Mouse (Mus musculus): Measurements from ENCODE around the gene Slc35b2. TPM values are rescaled to one million over a fixed set of nuclear protein-coding genes. Genes with fewer than 3 reads are reported as not detected.

Slc35b2 gene
- total RNA-seq, 1 experiment from 2014 or later, result 76.7 TPM

DNA sequence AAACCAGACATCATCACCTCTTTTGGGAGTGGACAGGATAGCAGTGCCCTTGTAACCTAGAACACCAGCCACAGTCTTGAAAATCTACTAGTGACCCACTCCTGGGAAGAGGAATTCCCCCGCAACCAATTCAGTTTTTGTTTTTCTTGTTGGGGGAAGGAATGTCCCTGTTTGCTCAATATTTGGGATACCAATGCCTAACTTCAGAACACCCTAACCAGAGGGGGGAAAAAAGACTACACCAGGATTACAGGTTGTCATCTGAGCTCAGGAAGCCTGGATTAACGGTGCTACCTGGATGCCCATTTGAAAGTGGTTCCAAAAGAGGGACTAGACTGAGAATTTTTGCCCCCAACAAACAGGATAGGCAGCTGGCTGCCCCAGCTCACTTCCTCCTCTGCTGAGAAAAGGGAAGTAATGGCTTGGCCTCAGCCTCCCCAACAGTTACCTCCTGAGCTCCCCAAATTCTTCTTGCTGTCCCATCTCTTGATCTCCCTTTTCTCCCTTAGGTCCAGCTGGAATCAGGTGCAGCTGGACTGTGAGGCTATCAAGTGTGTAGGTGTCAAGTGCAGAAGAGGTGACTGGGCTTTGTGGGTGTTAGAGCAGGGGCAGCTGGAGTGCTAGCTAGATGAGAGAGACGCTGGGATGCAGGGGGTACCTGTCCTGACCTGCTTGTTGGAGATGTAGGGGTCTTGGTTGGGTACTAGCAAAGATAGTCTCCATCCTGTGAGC lies 7.0 kb upstream of the Slc35b2 start:
- ATAC-seq (replicated peaks in 1 of 2; ENCODE audit: insufficient read depth in 1 of 2, low FRiP score in 2 of 2, low TSS enrichment in 1 of 2, low read depth in 1 of 2, poor library complexity in 2 of 2, severe bottlenecking in 2 of 2), result 0 out of 4 replicates have a peak, but pooled peaks have one; percentile 23 to 37

DNA sequence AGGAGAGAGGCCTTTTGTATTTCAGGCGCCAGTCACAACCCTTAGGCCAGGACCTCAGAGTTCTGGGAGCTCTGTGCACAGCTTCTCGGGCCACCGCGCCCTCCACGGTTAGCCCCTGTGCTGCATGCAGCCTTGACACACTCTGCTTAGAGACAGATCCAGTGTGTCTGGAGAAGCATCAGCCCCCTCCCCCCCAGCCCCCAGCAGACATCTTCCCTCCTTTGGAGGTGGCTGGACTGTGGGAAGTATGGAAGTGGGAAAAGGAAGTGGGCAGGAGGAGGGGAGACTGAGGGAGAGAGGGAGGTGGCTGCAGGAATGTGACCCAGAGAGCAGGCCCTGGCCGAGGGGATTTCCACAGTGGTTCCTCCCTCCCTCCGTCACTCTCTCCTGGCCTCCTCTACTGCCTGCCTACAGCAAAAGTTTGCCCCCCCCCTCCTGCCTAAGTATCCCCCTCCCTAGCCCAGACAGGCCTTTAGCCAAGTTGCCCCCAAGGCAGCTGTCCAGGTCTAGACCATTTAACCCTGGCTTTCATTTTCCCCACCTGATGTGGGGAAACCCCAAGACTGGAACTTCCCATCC lies 6.3 kb upstream of the Slc35b2 start:
- ATAC-seq (replicated peaks in 1 of 2; ENCODE audit: insufficient read depth in 1 of 2, low FRiP score in 2 of 2, low TSS enrichment in 1 of 2, low read depth in 1 of 2, poor library complexity in 2 of 2, severe bottlenecking in 2 of 2), result no peak

DNA sequence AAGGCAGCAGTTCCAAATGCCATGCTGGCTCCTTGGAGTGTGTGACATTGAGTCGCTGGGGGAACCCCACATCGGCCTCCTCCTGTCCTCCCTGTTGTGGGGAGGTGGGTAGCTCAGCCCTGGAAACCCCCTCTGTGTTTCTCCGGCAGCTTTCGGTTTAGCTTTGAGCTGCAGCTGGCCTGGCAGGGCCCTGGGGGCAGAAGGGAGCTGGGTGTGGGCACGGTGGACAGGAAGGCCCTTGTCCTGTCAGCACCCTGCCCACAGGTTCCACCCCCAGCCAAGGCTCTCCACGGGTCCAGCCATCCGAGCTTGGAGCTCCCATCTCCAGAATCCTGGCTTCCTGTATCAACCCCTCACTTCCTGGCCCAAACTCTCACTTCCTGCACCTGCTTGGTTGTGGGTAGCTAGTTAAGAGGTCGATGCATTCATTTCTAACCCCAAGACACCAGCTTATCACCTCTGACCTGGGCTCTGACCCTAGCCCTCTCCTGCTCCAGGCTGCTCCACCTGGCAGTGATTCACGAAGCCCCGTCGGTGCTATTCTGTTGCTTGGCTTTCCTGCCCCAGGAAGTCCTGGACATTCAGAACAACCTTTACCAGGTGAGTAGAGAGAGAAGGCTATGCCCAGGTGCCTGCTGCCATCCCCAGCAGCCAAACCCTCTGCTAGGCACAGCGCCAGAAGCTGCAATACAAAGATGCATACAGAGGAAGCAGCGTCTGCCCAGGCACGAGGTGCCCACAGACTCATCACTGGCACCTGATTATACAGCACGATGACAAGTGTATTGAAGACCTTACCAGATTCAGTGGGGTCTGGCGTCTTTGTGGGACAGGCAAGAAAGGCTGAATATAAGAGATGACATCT lies 5.4 kb upstream of the Slc35b2 start:
- peak; percentile 3 to 29; a peak in 2 of 4 replicates for ATAC-seq (replicated peaks in 1 of 2; ENCODE audit: insufficient read depth in 1 of 2, low FRiP score in 2 of 2, low TSS enrichment in 1 of 2, low read depth in 1 of 2, poor library complexity in 2 of 2, severe bottlenecking in 2 of 2)

DNA sequence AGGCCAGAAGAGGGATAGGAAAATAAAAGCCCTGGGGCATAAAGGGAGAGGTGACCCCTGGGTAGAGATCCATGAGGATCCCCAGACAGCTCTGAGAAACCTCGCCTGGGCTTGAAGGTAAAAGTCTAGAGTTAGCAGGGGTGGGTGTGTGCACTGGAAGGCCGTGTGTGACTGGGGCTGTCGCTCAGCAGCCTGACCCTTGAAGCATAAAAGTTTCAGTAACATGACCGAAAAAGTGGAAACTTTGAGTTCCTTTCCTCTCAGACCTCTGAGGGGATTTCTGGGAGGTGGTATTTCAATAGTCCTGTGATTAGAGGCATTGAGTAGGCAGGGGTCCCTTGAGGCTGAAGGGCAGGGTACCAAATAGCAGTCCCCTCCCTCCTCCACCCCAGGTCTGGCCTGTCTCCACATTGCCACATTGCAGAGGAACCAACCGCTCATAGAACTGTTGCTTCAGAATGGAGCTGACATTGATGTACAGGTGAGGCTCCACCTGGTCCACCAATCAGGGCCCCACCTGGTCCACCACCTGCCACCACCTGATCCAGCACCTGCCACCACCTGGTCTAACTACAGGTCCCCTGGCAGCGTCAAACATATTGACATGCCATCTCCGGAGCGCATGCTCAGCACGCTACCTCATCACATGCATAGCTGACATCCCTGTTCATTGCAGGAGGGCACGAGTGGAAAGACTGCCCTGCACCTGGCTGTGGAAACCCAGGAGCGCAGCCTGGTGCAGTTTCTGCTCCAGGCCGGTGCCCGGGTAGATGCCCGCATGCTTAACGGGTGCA lies 3.7 kb upstream of the Slc35b2 start:
- ATAC-seq (replicated peaks in 1 of 2; ENCODE audit: insufficient read depth in 1 of 2, low FRiP score in 2 of 2, low TSS enrichment in 1 of 2, low read depth in 1 of 2, poor library complexity in 2 of 2, severe bottlenecking in 2 of 2), result no peak

DNA sequence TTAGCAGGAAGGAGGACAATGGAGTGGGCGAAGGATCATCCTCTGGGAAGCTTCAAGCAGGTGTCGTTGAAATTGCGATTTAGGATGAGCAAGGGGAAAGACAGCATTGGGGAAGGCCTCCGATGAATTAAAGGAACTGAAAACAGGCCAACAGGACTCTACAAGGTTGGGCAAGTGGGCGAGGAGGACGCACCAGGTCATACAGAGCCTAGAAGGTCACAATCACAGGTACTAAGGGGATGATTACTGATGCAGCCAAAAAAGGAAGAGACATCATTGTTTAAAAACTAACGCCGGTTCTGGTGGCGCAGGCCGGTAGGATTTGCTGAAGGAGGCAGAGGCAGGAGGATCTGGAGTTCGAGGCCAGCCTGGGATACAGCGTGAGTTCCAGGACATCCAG lies 458 bp upstream of the Slc35b2 start:
- ATAC-seq (replicated peaks in 1 of 2; ENCODE audit: insufficient read depth in 1 of 2, low FRiP score in 2 of 2, low TSS enrichment in 1 of 2, low read depth in 1 of 2, poor library complexity in 2 of 2, severe bottlenecking in 2 of 2), result no peak

DNA sequence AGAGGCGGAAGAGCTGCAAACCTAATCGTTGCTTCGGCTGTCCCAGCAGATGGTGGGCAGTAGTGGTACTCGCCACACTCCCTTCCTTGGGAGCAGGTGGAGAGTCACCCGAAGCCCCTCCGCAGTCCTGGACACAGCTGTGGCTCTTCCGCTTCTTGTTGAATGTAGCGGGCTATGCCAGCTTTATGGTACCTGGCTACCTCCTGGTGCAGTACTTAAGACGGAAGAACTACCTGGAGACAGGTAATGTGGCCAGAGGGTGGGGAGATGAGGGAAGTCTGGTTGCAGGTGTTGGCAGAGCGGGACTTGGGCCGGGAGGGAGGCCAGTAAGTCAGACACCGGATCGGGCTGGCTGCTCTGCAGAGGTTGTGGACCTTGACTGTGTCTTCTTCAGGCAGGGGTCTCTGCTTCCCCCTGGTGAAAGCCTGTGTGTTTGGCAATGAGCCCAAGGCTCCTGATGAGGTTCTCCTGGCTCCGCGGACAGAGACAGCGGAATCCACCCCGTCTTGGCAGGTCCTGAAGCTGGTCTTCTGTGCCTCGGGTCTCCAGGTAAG lies 934 bp downstream of the Slc35b2 start:
- ATAC-seq (replicated peaks in 1 of 2; ENCODE audit: insufficient read depth in 1 of 2, low FRiP score in 2 of 2, low TSS enrichment in 1 of 2, low read depth in 1 of 2, poor library complexity in 2 of 2, severe bottlenecking in 2 of 2), result 0 out of 4 replicates have a peak, but pooled peaks of 1 of the 2 experiments have one; percentile 17

DNA sequence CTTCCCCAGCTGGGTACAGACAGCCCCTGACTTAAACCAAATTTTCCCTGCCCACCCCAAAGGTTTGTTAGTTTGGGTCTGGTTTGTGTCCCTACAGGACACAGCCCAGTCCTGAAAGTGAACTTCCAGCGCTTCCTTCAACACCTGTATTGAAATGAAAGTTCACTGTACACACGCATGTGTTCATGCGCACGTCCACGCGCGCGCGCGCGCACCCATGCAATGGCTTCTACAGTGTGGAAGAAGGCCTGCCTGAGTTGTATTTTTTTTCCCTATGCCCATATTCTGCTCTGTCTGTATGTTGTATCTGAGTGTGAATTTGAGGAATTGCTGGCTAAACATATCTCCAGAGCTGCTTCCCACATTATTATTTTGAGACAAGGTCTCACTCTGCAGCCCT lies 1.4 kb downstream of the Slc35b2 start:
- ATAC-seq (replicated peaks in 1 of 2; ENCODE audit: insufficient read depth in 1 of 2, low FRiP score in 2 of 2, low TSS enrichment in 1 of 2, low read depth in 1 of 2, poor library complexity in 2 of 2, severe bottlenecking in 2 of 2), result no peak

DNA sequence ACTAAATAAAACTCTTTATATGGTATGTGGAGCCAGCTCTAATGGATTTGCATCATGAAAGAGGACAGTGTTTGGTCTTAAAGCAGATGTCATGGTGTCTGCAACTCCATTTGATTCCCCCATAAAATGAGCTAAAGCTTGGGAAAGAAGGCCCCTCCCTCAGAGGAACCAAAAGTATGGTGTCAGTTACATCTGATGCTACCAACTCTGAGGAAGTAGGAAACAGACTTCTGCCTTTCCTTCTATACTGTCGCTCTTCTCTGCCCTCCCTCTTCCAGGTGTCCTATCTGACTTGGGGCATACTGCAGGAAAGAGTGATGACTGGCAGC lies 2.3 kb downstream of the Slc35b2 start:
- no peak for ATAC-seq (replicated peaks in 1 of 2; ENCODE audit: insufficient read depth in 1 of 2, low FRiP score in 2 of 2, low TSS enrichment in 1 of 2, low read depth in 1 of 2, poor library complexity in 2 of 2, severe bottlenecking in 2 of 2)

DNA sequence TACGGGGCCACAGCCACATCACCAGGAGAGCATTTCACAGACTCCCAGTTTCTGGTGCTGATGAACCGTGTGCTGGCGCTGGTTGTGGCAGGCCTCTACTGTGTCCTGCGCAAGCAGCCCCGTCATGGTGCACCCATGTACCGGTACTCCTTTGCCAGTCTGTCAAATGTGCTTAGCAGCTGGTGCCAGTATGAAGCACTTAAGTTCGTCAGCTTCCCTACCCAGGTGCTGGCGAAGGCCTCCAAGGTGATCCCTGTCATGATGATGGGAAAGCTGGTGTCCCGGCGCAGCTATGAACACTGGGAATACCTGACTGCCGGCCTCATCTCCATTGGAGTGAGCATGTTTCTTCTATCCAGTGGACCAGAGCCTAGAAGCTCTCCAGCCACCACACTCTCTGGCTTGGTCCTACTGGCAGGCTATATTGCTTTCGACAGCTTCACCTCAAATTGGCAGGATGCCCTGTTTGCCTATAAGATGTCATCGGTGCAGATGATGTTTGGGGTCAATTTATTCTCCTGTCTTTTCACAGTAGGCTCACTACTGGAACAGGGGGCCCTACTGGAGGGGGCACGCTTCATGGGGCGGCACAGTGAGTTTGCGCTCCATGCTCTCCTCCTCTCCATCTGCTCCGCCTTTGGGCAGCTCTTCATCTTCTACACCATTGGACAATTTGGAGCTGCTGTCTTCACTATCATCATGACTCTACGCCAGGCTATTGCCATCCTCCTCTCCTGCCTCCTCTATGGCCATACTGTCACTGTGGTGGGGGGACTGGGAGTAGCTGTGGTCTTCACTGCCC lies 2.9 kb downstream of the Slc35b2 start:
- no peak for ATAC-seq (replicated peaks in 1 of 2; ENCODE audit: insufficient read depth in 1 of 2, low FRiP score in 2 of 2, low TSS enrichment in 1 of 2, low read depth in 1 of 2, poor library complexity in 2 of 2, severe bottlenecking in 2 of 2)

DNA sequence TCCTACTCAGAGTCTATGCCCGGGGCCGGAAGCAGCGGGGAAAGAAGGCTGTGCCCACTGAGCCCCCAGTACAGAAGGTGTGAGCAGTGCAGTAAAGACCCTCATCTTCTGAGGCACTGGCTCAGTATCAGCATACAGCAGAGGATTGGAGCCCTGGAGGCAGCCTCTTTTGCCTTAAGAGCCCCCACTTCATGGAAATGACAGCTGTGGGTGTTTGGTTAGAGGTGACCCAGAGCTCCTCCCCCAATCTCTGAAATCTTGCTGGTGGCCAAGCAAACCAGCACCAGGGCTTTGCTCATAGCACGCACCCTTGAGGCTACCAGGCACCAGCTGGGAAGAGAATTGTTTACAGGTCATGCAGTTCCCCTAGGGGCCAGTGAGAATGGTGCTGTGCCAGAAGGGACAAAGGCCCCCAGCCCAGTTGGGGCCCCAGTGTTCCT lies 3.5 kb downstream of the Slc35b2 start:
- ATAC-seq (replicated peaks in 1 of 2; ENCODE audit: insufficient read depth in 1 of 2, low FRiP score in 2 of 2, low TSS enrichment in 1 of 2, low read depth in 1 of 2, poor library complexity in 2 of 2, severe bottlenecking in 2 of 2), result no peak

DNA sequence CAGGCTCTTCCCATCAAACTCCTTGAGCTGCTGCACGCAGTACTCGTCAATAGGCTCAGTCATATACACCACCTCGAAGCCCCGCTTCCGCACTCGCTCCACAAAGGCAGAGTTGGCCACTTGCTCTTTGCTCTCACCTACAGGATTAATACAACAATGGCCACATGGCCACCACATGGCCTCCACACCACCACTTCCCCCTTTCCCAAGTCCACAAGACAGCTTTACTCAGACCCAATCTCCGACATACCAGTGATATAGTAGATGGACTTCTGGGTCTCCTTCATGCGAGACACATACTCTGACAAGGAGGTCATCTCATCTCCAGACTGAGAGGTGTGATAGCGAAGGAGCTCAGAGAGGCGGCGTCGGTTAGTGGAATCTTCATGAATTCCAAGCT lies 5.3 kb downstream of the Slc35b2 start:
- ATAC-seq (replicated peaks in 1 of 2; ENCODE audit: insufficient read depth in 1 of 2, low FRiP score in 2 of 2, low TSS enrichment in 1 of 2, low read depth in 1 of 2, poor library complexity in 2 of 2, severe bottlenecking in 2 of 2), result no peak

DNA sequence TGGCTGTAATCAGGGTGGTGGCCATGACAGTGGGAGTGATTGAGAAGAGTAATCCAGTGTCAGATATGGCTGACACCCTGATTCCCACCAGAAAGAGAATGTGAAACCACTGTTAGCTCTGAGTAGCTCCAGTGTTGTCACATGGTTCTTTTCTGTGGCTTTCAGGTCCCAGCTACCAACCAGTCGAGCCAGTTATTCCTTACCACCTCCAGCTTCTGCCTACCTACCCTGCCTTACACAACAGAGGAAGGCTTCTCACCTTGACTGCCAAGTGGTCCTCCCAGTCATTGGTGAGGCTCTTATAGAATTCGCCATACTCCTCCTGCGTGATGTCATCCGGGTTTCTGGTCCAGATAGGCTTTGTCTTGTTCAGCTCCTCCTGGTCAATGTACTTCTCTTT lies 6.3 kb downstream of the Slc35b2 start:
- ATAC-seq (replicated peaks in 1 of 2; ENCODE audit: insufficient read depth in 1 of 2, low FRiP score in 2 of 2, low TSS enrichment in 1 of 2, low read depth in 1 of 2, poor library complexity in 2 of 2, severe bottlenecking in 2 of 2), result no peak

DNA sequence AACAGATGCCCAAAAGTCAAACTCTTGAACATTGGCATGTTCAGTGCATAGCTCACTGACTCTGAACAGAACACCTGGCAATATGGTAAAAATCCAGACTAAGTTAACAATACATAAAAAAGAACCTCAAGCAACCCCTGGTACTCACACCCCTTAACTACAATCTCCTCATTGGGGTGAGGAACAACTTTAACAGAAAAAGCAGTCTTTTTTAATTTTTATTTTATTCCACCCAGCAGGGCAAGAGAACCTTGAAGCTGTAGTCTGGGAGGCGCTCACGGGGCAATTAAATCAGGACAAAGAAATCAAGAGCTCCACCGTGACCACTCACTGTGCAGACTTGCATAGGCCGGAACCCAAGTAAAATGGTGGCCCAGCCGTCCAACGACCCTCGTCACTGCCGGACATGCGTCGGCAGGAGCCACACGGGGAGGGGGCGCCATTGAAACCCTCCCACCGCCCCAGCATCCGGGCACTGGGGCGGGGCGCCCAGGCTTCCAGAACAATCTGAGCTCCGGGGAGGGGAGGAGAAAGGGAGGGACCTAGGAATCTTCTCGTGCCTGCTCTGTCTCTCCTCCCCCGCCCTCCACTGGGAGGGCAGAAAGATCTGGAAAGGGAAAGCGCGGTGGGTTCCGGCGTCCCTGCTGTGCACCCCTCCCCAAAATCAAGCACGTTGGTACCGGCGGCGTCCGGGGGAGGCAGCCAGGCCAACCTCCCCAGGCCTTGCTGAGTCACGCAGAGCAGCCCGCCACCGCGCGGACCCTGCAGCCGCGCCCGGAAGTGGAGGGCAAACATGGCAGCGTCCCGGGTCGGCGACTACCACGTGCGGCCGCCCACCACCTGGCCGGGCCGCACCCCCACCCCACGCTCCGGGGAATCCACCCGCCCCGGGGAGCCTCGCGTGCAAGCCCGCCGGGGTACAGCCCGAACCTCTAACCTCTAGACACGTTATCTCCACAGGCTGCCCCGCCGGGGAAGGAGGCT lies 8.7 kb downstream of the Slc35b2 start:
- ATAC-seq (replicated peaks in 1 of 2; ENCODE audit: insufficient read depth in 1 of 2, low FRiP score in 2 of 2, low TSS enrichment in 1 of 2, low read depth in 1 of 2, poor library complexity in 2 of 2, severe bottlenecking in 2 of 2), result peak; percentile 14 to 27

DNA sequence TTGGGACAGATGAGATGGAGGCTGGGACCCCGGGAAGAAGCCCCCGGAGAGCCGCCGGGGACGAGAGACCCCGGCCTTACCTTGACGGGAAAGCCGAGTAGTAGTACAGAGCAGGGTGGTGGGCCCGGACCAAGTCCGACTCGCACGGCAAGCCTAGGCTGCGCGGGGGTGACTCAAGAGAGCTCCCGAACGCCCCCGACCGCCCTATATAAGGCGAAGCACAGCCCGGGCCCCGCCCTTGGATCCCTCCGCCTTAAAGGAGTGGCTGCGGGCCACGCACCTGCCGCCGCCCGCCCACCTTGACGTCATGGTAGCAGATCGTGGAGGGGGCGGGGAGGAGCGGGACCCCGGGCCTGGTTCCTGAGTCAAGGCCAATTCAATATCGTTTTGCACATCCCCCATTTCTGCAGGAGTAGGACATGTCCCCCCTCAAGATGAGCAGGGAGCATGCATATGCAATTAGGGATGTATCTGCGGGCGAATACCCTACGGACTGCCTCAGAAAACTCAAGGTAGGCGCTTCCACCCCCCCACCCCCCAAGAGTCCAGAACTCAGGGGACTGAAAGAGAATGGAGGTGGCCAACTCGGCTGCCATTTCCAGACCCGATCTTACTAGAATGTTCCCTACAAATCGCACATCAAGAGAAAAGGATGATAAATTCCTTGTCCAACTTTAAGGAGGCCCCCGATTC lies 9.6 kb downstream of the Slc35b2 start, which contains the start of gene Hsp90ab1:
TSS of gene Hsp90ab1 (minus strand) at position 185 of the 693 bp plus-strand sequence.
- peak; percentile 58 to 68 for ATAC-seq (replicated peaks in 1 of 2; ENCODE audit: insufficient read depth in 1 of 2, low FRiP score in 2 of 2, low TSS enrichment in 1 of 2, low read depth in 1 of 2, poor library complexity in 2 of 2, severe bottlenecking in 2 of 2)

DNA sequence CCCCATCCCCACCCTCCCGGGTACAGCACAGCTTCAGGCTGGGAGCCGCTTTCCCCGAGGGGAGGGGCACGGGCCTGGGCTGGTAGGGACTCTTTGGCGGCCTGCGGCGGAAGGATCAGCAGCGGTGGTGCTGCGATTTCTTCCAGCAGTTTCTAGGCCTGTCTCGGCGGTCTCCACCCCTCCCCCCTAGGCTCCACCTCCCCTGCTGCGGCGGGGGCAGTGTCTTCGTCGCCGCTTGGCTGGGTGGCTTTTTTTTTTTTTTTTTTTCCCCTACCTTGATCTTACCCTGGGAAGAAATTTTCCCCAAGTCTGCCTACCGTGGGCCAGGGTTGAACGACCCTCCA lies 10.1 kb downstream of the Slc35b2 start:
- peak; percentile 42 to 62 for ATAC-seq (replicated peaks in 1 of 2; ENCODE audit: insufficient read depth in 1 of 2, low FRiP score in 2 of 2, low TSS enrichment in 1 of 2, low read depth in 1 of 2, poor library complexity in 2 of 2, severe bottlenecking in 2 of 2)
